Mouse (Mus musculus) spleen, postnatal 4 days (tissue): ENCODE data around the gene Akap1.

Experiments used
- DNase-seq, 2 experiments: peaks; one replicate each; pipeline ENCODE4 v3.0.0; 2022; ENCODE audit warnings: low spot score in 2 of 2

The Akap1 gene

DNA sequence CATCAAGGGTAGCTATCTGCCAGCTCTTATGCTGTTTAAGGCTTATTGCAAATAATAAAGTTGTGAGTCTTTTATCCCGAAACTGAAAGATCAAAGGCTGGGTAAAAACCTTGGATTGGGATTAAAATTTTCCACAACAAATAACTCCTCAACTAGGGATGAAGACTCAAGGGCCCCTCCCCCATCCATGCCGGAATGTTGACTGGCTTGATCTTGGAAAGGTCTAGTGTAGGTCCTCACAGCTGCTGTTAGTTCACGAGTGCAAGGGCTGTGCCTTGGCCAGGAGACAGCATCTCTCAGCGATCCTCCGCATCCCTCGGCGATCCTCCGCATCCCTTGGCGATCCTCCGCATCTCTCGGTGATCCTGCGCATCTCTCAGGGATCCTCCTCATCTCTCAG is 13.6 kb upstream of the Akap1 start:
- no peak for DNase-seq

DNA sequence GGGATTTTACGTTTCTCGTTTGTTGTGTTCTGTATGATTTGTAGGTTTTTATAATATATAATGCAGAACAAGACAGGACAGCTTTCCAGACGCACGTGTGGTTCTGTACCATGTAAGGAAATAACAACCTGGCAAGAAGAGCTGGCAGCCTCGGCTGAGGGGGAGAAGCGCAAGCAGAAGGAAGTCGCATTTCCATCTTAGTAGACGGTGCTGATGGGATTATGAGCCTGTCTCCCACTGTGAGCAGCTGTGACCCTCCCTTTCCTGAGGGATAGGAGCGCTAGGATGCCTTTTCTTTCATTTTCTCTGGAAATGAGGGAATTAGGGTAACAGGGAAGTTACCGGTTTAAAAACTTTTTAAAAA is 9.3 kb upstream of the Akap1 start:
- DNase-seq = no peak

DNA sequence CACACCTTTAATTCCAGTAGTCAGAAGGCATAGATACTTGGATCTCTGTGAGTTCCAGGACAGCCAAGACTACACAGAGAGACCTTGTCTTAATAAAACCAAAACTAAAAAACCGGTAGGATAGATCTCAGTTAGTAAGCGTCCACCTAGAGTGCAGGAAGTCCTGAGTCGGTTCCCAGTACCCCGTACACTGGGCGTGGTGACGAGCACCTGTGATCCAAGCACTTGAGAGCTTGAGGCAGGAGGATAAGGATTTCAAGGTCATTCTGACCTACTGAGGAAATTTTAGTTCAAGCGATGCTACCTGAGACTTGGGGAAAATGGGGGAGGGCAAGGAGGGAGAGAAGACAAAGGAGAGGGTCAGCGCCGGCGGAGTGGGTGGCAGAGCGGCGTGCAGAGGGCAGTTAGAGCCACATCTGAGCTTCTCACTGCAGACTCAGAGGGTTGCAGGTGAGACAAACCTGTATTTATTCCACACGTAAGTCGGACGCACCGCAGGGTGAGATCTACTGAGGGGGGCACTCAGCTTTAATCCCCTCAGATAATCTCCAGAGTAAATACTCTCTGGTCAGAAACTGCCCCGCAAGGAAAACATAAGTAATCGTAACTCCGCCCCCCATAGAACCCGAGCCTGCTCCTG is 8.8 kb upstream of the Akap1 start:
- no peak for DNase-seq

DNA sequence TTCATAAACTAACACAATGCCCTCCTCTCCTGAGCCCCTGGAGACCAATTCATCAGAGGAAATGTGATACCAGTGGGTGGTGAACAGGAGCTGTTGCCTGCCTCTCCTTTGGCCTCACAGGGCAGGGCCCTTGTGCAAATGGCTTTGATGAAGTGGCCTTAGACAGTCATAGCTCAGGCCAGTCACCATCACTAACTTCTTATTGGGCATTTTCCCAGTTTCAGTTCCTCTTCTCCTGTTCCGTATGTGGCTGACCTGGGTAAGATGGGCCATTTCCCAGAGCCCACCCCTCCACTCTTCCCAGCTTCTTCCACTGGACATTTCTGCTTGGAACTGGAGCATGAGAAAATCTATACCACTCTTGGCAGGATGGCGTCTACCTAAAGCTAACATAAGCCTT is 5.1 kb upstream of the Akap1 start:
- DNase-seq = no peak

DNA sequence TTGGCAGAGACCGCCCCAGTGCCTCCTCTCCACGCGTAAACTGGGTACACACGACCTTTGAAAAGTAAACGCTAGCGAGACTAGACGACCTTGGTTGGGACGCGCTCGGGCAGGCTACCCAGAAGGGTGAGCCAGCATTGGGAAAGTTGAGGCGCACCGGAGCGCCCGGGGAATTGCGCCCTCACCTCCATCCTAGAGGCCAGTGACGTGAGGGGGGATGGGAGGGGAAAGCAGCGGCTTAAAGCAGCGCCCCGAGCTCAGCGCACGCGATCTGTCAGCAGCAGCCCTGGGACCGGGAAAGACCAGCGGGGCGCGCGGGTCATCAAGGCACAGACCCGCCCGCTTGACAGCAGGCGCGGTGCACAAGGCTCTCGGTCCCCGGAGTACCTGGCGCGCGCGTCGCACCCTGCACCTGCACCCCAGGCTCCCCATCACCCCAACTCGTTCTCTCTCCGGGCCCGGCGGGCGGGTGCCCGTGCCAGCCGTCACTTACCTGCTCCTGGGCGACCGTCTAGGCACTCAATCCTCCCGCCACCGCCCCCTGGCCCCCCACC is 405 bp downstream of the Akap1 start:
- peak in 1 of 2 experiments; percentile 73 for DNase-seq

DNA sequence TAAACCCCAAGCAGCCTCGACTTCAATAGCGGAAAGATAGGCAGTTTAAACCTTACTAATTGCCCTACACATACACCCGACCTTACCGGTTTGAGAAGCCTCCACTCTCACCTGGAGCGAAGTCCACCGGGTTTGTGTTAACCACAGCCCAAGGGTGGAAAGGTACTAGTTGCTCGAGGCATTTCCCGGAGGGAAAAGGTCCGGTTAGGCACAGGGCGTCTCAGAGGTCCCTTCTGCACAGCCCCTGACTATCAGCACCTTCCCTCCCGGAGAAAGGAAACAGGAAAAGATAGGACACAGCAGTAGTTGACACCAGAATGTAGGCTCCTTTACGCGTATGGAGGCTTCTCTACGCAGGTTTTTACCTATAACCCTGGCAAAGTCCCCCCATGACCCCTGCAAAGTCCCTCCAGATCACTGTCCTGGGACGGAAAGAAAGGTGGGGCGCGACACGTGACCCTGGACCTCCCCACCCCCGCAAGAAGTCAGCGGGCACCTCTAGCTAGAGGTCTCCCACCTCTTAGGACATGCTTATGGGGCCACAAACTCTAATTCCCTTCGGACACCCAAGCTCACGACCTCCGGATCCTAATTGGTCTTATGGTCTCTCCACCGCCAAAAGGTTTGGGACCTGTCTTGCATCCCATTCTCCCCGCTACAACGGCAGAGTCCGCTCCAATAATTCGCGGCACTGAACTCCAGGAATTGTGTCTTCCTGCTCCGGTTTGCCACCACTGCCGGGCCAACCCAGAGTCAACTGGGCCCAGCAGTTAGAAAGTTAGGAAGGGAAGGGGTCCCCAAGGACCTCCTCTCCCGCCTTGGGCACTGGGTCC is 1.1 kb downstream of the Akap1 start:
- DNase-seq = no peak

DNA sequence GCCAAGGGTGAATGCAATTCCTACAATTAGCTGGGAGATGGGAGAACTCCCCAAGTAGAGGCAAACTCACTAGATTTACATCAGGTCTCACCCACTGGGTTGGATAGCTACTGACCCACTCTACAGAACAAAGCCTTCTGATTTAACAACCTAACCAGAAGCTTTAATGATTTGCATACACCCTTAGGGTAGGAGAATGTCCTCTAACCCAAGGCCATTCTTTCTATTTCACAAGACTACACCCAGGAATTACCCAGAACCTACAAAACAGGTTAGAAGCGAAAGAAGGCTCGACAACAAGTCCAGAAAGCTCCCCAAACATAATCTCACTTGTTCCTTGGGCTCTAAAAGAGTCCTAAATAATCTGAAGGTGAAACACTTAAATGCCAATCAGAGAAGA is 2.0 kb downstream of the Akap1 start:
- no peak for DNase-seq

DNA sequence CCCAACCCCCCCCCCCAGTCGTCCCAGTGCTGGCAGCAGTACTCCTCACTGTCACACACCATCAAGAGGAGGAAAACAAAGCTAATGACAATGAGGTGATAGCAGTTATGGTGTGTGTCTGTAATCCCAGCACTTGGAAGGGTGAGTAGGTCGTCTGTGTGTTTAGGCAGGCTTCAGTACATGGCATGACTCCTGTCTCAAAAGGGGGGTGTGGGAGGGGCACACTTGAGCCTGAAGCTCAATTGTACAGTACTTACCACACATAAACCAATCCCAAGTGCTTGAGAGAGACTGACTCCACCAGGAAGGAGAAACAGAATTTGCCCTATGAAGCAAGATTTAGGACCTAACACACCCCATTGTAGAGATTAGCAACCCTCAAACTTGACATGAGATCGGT is 3.3 kb downstream of the Akap1 start:
- no peak for DNase-seq

DNA sequence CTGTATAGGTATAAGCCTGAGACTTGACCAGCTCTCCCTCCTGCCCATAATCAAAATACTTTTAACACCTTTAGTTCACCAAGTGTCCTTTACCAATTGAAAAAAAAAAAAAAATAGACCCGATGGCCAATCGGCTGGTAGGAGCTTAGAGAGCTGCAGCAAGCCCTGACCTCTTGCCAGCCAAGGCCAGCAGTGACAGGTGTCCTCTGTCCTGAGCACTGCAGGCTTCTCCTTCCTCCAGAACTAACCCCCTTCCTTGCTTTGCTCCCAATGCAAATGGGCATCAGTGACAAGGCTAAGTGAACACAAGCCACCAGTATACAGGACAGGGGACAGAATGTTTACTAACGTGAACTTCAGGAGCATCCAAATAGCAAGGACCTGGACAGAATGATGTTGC is 3.7 kb downstream of the Akap1 start:
- DNase-seq = no peak

DNA sequence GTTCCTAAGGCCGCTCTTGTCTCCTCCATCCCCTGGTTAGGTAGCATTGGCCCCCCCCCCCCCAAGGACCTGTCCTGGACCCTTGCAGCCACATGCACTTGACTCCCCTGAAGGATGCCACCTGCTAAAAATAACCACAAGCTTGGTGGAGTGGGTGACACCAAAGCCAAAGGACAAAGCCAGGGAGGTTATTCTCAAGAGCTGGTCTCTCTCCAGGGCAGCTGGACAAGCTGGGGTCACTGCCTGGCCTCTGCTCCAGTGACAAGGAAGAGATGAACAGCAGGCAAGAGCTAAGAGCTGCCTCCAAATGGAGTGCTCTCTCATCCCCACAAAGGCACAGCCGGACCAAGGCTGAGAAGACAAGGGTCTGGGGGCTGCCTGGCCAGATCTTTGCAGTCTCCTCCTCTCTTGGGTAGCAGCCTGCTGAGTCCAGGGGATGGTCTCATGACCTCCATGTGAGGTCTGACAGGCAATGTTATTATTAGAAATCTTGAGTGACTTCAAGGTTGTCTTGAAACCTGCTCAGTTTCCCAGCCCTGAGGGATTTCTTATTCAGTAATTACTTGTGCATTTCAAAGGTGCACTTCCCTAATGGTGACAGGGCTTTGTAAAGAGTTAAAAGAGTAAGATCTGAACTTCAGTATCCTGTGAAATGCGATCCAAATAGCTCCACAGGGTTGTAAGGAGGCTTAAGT is 6.9 kb downstream of the Akap1 start:
- DNase-seq = no peak

DNA sequence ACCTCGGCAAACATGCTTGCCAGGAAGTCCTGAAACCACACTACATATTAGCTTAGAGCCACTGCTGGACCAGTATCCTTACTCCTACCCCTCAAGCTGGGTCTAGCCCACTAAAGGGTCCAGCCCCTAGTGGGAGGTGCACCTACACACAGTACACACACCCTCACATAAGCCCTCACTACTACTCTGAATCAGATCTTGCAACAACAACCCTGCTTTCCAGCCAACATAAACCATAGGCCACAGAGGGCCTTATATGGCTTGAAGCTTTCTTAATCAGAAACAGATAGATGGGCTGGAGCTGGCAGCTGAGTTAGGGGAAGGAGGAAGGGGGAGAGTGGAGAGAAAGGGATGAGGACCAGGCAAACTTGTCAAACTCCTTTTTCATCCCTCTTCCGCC is 8.0 kb downstream of the Akap1 start:
- no peak for DNase-seq

DNA sequence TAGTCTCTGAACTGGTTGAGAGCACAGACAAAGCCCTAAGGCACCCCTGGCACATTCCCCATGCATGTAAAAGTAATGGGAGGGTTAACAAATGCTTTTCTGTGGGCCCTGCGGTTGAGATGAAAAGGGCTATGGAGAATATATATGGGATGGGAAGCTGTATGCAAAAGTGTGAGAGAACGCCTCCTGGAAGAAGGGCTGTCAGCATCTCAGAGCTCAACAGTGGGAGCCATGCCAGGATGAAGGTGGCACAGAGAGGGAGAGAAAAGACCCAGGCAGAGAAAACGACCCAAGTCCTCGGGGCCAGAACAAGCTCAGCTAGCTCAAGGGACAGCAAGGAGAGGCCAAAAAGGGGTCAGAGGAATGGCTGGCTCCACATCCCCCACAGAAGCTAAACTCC is 8.6 kb downstream of the Akap1 start:
- DNase-seq = no peak

DNA sequence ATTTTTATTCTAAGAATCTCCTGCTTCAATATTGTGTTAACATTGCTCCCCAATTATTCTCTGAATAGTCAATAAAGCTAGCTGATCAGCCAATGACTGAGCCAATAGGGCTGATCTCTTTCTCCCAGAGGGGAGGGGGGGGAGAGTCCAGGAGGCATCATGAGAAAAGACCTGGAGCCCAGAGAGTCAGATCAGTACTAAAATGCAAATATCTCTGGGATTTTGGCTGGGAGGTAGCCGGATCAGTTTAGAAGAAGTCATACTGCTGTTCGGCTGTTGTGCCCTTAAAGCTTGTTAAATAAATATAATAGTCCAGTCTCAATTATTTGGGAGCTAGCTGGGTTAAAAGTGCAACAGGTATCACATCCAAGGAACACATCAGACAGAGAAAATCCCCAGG is 10.8 kb downstream of the Akap1 start:
- DNase-seq = no peak

DNA sequence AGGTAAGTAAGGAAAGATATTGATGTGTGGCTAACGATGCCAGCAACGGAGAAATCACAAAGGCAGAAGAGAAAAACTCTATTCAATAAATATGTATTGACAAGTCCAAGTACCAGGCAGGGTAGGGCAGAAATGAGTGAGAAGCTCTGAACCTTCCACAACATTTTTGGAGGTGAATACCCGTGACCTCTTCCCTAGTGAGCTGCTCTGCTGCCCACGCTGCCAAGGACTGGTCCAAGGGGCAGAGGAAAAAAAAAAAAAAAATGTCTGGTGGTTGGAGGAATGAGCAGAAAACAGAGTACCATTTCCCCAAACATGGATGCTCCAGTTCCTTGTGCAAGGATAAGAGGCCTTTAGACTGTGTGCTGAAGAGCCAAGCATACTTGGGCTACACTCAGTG is 11.6 kb downstream of the Akap1 start:
- DNase-seq = no peak

DNA sequence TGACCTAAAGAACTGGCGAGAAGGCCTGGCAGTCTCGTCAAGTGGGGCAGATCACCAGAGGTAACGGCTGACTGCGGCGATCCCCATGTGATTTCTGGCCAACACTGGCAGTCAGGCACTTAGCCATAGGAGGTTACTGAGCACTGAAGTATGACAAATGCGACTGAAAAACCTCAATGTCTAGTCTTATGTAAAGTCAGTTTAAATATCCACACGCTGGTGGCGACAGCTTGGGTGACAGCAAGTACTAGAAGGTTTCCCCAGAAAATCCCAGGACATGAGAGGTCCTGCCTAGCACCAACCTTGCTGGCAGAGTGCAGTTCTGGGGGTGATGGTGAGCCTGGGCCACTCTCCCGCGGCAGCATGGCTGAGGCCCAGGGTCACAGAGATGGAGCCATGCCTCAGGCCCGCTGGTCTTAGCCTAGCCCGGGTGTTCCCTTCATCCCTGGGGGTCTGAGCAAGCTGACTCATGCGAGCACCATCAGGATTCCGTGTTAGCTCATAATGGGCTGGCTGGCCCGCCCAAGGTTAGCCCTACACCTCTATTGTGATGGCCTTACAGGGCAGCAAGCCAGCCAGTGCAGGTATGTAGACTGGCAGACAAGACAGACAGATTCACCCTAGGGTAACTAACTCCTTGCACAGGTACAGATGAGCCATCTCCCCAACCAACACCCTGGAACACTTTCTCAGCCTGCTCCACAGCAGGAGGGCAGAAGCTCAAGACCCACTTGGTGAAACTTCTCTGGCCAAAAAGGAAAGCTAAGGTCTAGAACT is 13.1 kb downstream of the Akap1 start:
- DNase-seq = no peak

DNA sequence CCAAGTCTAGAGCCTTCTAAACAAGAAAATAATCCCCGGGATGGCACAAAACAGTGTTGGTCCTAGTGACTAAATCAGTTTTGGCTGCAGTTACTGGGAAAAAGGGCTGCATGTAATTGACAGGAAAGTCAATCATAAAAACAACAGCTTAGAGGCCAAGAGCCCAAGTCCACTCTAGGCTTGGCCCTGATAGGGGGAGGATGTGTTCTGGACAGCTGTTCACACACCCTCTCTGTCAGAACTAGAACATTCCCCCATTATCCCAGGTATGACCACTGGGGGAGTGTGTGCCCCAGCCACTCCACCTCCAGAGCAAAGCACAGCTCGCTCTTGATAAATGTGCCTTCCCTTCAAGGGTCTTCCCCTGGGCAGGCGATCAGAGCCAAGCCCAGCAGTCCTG is 14.7 kb downstream of the Akap1 start:
- no peak for DNase-seq

DNA sequence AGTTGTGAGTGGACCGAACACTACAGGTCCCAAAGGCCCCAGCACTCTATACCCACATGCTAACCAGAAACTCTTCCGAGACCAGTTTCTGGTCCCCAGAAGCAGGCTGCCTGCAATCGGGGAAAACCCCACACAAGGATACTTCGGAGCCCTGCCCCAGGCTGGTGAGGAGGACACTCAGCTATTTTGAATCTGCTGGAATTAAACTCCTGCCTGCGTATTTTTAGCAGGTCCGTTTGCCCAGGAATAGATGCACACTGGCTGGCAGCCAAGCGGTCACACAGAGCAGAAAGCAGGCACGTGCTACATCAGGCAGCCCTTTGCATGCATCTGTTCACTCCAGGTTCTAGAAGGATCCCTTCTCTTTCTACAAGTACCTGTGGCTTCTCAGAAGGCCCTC is 15.1 kb downstream of the Akap1 start:
- no peak for DNase-seq

DNA sequence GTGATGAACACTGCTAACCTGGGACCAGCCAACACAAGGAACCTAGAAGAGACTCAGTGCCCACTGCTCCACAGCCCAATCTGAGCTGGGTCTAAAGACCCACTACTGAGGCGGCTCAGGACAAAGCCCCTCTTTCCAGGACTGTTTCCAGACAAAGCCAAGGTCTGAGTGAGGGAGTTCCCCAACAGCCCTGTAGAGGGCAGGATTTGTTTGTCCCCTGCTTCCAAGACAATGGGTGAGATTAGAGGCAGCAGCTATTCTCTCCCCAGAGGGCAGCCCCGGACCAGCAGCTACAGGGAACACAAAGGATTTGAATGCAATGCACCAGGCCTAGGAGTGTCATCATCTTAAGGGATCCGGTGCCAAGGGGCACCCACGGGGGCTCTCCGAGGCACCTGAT is 15.8 kb downstream of the Akap1 start:
- no peak for DNase-seq

DNA sequence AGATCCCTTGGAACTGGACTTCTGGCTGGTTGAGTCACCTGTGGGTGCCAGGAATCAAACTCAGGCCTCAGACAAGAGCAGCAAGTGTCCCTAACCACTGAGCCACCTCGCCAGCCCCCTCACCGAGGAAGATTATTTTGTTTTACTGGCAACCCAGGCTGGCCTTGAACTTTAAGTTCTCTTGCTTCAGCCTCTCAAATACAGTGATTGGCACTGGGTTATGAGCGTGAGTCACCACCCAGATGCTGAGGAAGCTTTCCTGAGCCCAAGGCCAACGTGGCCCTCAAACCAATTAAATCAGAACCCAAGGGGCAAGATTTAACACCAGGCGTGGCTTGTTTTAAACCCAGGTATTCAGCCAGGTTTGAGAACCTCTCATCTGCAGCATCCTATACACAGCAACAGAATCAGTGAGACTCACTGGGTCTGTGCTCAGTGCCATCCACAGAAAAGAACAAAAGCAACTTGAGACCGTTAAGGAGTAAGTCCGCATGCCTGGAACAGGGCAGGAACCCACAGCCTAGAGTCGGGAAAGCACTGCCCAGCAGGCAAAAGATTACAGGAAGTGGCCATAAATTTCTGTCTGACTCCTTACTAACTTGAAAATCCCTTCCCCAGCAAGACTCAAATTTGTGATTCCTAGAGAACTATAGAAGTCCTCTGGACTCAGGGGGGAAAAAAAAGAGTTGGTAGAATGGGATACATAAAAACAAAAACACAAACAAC is 16.9 kb downstream of the Akap1 start:
- no peak for DNase-seq

DNA sequence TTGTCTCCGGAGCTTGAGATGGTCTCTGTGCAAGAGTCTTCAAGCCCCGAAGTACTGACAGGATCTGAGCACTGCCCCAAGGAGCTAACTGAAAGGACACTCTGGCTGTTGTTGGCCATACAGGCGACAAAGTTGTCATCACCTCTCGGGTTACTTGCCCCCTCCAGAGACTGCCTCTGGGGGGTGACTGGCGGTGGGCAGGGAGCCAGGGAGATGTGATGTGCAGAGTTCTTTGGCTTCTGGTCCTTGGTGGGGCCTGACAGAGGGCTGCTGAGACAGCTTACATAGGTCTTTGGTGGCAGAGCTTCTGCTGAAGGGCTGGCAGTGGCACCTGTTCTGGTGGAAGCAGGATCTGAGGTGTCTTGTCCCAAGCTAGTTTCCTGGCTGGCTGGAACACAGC is 20.0 kb downstream of the Akap1 start:
- DNase-seq = no peak

DNA sequence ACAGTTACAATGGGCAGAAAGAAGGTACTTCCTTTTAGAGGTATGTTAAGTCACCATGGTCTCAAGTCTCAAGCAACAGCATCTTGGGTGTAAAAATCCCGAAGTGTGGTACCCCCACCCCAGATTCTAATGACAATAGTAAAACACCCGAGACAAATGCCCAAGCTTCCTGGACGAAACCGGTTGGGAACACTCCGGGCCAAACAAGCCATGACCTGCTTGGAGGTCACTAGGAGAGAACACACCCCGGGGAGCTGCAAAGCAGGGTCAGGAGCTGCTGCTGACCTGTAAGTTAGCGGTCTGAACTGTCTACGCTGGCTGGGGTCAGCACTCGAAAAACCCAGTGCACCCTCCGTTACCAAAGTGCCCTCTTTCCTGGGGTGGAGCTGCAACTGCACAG is 21.1 kb downstream of the Akap1 start:
- DNase-seq = no peak
